Mouse (Mus musculus) adrenal gland, postnatal 36 days (tissue): ENCODE measurements around the gene Sowaha. TPM values are rescaled to one million over a fixed set of nuclear protein-coding genes. Genes with fewer than 3 reads are reported as not detected.

Source experiments
- DNase-seq, 2 experiments: peaks; one replicate each; pipeline ENCODE4 v3.0.0; 2021; ENCODE audit warnings: mixed read lengths in 1 of 2
- total RNA-seq, 2 experiments: library from RNA; stranded (reverse); gene quantifications; 2 replicates each; pipeline ENCODE4 v1.2.3; 2021

Gene Sowaha
- total RNA-seq, 2 experiments from 2014 or later = 0.20 to 0.30 TPM

DNA sequence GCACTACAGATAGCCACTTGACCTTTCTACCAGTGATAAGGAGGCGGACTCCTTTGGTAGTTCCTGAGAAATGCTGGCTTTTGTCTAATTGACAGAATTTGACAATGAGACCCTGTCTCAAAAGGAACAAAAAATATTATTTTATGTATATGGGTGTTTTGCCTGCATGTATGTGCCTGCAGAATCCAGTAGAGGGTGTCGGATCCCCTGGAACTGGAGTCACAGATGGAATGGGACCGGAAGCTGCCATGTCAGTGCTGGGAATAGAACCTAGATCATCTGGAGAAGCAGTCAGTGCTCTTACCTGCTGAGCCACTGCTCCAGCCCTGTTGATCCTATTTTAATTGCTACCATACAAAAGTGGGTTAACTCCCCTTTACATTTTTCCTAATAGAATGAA is 7.4 kb downstream of the Sowaha start:
- no peak for DNase-seq

DNA sequence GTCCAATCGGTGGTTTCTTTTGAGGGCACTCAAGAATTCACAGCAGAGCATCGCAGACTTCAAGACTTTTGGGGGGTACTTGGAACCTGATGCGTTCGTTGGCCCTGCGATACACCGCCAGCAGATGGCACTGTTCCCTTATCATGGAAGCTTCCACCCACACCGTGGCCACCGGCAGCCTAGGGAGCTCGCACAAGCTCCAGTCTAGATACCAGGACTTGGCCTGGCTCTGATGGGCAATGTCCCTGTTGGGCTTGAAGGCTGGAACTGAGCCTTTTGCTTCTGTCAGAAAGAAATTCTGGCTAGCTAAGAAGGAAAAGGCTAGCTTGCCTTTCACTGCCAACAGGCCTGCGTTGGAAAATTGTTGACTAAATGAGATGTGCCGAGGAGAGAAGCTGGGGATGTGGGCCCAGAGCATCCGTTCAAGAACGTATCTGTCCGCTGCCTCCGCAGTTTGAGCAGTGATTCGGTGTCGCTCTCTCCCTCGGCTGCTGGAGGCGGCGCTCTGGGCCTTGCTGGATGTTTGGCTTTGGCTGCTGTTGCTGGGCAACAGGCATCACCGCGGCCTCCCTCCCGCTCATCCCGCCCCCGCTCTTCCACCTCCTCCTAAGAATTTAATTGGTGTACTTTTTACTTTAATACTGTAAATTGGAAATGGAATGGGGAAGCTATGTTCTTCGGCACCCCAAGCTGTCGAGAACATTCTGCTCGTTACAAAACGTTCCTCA is 9.9 kb downstream of the Sowaha start, which contains the start of gene Gm9837:
TSS of gene Gm9837 (minus strand) at position 512 of the 728 bp plus-strand sequence.
- DNase-seq = peak; percentile 91 to 92

- DNase-seq = peak in 1 of 2 experiments; percentile 39
Measured at GRCm38 (mm10) chr11:53469294-53469967, 10.6 kb downstream of the Sowaha start.

DNA sequence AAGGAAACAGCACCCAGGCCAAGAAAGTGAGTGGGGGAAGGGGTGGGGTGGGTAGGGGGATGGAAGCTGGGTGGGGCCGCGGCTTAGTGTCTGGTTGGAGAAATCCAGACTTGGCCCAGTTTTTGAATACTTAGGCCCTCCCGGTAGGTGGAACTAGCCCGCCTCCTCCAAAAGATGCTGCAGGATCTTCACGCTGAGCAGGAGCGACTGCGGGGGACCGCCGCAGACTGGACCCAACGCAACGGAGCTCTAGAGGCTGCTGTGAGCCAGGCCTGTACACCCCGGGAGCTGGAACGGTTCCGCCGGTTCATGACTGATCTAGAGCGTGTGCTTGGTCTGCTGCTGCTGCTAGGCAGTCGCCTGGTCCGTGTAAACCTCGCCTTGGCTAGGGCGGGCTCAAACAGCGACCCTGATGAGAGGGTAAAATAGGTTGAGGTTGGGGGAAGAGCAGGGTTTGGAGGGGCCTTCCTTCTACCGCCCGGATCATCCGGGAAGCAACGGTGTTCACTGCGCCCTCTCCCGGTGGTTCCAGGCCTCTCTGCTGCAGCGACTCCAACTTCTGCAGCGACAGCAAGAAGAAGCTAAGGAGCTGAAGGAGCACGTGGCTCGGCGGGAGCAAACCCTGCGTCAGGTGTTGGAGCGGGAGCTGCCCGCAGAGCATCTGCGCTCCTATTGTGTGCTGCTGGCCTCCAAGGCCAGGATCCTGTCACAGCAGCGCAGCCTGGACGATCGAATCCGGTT is 13.7 kb downstream of the Sowaha start:
- DNase-seq = peak; percentile 83 to 90

DNA sequence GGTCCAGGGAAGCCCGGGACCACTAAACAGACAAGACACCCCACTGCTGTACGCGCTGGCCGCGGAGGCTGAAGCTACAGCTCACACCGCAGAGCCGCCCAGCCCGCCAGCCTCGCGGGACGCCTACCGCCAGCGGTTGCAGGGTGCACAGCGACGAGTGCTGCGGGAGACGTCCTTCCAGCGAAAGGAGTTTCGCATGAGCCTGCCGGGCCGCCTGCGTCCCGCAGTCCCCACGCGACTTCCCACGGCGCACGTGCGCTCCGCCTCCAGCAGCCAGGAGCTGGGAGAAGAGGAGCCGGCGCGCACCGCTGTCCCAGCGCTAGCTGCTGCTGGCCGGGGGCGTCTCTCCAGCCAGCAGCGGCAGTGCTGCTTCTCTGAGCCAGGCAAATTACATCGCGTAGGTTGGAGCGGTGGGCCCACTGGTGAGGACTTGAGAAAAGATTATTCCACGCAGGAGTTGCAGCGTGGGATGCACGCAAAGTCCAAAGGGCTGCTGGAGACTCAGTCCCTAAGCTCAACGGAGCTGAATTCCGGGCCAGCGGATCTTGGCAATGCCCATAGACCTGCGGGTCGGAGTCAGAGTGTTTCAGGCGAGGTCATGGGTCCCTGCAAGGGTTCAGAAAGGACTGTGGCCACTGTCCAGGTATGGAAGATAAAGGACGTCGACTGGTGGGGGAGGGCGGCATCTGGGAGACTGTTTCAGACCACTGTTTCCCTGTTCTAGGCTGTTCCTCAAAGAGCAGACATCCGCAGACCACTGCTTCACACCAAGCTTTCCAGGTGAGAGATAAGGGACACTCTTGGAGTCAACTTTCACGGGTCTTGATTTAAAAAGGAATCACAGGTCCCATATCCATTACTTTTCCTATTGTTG is 16.3 kb downstream of the Sowaha start:
- DNase-seq = peak; percentile 31 to 43

DNA sequence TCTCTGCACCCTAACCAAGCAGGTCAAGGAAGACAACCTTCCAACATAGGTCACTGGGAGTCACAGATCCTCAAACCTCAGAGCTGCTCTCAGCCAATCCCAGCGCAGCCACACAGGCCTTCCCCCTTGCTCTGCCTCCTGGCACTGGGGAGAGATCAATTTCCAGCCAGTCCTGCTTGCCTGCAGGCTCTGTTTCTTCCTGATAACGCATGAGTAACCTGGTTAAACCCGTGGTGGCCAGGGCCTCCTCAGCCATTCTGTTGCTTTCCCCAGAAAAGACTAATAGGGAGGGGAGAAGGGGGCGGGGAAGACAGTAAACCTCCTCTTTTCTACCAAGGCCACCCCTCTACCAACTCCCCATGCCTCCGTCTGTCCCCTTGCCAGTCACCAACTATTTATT is 18.3 kb downstream of the Sowaha start:
- DNase-seq = peak in 1 of 2 experiments; percentile 20

DNA sequence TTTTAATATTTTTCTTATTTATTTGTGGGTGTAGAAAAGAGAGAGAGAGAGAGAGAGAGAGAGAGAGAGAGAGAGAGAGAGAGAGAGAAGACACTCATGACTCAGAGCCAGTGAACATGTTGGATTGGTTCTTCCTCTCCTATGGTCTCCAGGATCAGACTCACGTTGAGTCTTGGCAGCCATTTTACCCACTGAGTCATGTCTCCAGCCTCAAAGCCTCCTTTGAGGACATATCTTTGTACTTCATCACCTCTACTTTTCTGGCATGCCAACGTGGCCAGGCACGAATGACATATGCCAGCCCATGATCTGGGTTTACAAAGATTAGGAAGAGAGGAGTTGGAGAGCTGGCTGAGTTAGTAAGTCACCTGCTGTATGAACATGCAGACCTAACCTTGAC is 19.9 kb downstream of the Sowaha start:
- no peak for DNase-seq

- DNase-seq = no peak
Measured at GRCm38 (mm10) chr11:53458996-53459395, 21.1 kb downstream of the Sowaha start.

DNA sequence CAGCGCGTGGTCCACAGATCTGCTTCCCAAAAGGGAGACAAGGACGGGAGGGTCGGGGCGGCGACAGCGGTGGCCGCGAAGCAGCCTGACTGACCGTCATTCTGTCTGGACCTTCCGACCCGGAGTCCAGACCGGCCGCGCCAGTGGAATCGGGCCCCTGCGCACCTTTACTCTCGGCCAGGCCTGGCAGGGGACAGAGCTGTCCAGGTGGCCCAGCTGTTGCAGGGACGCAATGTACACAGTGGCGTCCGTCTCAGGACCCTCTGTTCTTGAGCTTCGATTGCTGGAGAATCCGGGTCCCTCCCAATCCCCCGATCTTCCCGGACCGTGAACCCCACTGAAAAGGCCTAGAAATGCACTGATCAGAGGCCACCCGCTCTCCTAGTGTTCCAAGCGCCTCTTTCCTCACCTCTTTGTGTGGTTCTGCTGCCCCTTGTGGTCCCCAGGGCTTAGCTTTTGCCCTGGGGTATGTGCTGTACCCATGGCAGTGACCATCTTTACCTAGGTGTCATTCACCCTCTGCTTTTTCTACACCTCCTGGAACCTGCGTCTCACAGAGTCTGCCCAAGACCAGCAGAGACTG is 22.6 kb downstream of the Sowaha start:
- peak in 1 of 2 experiments; percentile 25 for DNase-seq

GRCm38 (mm10) chr11:53456474-53457371 is 23.4 kb downstream of the Sowaha start, which contains the start of the genes Gm10447 and Shroom1:
TSS of gene Gm10447 (minus strand) at chr11:53457110.
TSS of gene Shroom1 (plus strand) at chr11:53457205.
- peak; percentile 70 to 81 for DNase-seq

DNA sequence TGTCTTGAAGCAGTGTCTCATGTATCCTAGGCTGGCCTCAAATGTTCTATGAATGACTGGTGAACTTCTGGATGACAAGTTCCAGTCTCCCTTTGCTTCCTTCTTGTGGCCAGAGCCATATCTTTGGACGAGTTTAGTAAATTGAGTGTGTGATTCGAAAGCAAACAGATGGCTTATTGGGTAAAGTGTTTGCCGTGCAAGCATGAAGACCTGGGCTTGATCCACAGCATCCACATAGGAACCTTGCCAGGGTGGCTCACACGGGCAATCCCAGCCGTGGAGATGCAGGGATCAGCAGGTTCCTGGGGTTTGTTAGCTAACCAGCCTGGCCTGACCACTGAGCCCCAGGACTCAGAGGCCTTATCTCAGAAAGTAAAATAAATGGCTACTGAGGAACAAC is 27.0 kb downstream of the Sowaha start:
- no peak for DNase-seq

DNA sequence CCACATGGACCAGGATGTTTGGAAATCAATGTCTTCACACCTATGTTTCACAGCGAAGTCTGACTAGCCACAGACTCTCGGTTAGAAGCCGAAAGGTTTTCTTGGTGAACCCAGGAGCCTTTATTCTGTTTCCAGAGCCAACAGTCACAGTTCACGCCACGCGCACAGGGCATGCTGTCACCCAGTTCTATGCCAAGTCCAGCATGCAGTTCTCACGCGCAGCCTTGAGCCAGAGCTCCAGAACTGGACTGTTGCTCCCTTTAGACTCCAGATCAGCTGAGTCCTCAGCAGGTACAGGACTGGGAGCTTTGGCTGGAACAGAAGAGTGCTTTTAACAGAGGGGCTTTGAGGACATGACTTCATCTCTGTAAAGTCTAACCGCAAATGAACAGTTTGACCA is 27.7 kb downstream of the Sowaha start:
- peak; percentile 53 to 59 for DNase-seq

GRCm38 (mm10) chr11:53451361-53451760 is 28.7 kb downstream of the Sowaha start:
- no peak for DNase-seq

- no peak for DNase-seq
Measured at GRCm38 (mm10) chr11:53450070-53450705, 29.9 kb downstream of the Sowaha start.

DNA sequence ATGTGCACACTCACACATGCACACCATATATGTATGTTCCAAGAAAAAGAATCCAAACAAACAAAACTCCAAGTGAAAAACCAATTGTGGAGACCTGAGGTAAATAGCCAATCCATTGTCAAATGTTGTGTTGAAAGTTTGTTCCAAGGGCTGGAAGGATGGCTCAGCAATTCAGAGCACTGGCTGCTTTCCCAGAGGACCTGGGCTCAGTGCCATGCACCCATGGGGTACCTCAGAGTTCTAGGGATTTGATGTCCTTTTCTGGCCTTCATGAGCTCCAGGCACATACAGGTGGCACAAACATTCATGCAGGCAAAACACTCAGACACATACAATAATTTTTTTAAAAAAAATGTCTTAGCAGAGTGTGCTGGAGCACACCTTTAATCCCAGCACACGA is 31.5 kb downstream of the Sowaha start:
- peak; percentile 83 to 86 for DNase-seq

GRCm38 (mm10) chr11:53447996-53448395 is 32.1 kb downstream of the Sowaha start:
- no peak for DNase-seq

GRCm38 (mm10) chr11:53446183-53446582 is 33.9 kb downstream of the Sowaha start:
- no peak for DNase-seq

- peak; percentile 60 to 63 for DNase-seq
Measured at GRCm38 (mm10) chr11:53445562-53445961, 34.5 kb downstream of the Sowaha start.

GRCm38 (mm10) chr11:53443861-53444260 is 36.2 kb downstream of the Sowaha start:
- peak; percentile 64 to 67 for DNase-seq

- DNase-seq = peak; percentile 62 to 65
Measured at GRCm38 (mm10) chr11:53441921-53442320, 38.2 kb downstream of the Sowaha start.
